Mouse (Mus musculus): Measurements from ENCODE around the gene Ccdc102a.

The Ccdc102a gene

GRCm38 (mm10) chr8:94917851-94918495 lies at the start of gene Ccdc102a:
Gene Ccdc102a (minus strand): TSS chr8:94918098.
- DNase-seq (ENCODE audit: extremely low spot score, low read depth, low spot score): no peak

GRCm38 (mm10) chr8:94967554-94967953 lies 49.7 kb upstream of the Ccdc102a start:
- DNase-seq (ENCODE audit: extremely low spot score, low read depth, low spot score): no peak

DNA sequence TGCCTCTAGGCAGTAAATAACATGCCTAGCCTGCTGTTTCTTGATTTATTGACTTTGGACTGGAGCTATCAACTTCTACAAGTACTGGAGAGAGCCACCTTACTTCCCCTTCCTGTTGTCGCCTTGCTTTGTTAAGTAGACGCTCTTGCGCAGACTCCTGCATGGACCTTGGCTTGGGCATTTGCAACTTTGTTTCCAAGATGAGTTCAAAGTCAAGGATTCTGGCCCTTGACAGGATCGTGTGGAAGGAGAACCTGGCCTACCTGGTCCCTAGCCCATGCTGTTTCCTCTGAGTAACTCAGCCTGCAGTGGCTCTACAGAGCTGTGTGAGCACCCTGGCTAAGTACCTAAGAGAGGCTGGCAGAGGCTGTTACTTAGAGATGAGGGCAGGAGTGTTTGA lies 49.2 kb upstream of the Ccdc102a start:
- DNase-seq (ENCODE audit: extremely low spot score, low read depth, low spot score): no peak

GRCm38 (mm10) chr8:94966578-94966977 lies 48.7 kb upstream of the Ccdc102a start:
- peak; percentile 24 for DNase-seq (ENCODE audit: extremely low spot score, low read depth, low spot score)

DNA sequence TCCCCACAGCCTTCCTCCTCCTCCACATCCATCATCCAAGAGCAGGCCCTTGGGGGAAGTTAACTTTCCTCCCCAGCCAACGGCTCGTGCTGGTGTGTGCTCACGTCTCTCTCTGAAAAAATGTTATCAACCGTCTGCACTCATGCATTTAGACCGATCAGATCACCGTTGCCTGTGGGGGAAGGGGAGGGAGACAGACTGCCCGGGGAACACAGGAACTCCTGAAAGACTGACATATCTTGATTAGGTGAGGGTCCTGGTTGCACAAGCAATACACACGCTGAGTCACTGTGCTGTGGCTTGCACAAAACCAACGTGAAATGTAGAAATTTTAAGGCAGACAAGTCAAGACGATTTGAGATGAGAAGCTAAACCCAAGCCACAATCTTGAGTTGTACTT lies 46.9 kb upstream of the Ccdc102a start:
- no peak for DNase-seq (ENCODE audit: extremely low spot score, low read depth, low spot score)

GRCm38 (mm10) chr8:94962201-94962600 lies 44.3 kb upstream of the Ccdc102a start:
- DNase-seq (ENCODE audit: extremely low spot score, low read depth, low spot score): no peak

GRCm38 (mm10) chr8:94956078-94956574 lies 38.2 kb upstream of the Ccdc102a start:
- no peak for DNase-seq (ENCODE audit: extremely low spot score, low read depth, low spot score)

DNA sequence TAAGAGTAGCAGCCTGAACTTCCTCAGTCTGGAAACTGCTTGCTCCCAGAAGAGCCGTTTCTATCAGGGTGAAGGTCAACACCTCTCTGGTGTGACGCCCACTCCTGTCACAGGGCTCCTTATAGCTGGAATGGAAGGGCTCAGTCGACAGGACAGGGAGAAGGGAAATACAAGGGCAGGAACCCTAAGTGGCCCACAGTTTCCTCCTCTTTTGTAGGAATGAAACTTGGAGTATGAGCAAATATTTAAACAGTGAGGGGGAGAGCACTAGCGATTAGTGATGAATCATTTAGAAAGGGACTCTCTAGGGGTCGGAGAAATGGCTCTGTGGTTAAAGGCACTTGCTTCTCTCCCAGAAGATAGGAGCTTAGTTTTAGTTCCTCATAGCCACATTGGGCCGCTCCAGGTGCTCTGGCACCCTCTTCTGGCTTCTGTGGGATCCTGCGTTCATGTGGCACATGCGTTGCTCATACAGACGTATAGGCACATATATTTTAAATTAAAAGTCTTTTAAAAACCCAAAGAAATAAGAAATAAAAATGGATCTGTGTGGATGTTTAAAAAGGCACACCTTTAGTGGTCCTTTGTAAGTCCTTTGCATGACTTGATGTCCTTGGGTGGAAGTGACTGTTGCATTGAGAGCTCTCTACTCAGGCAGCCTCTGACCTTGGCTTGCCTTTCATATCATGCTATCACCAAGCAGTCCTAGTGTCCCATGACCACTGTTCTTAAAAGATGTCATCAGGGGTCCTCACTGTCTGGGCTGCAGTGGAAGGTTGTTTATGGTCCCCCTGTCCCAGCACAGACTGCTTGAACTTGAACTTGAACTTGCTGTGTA lies 37.2 kb upstream of the Ccdc102a start:
- DNase-seq (ENCODE audit: extremely low spot score, low read depth, low spot score): no peak

- DNase-seq (ENCODE audit: extremely low spot score, low read depth, low spot score): no peak
Observed at GRCm38 (mm10) chr8:94954368-94954737, 36.5 kb upstream of the Ccdc102a start.

- no peak for DNase-seq (ENCODE audit: extremely low spot score, low read depth, low spot score)
Observed at GRCm38 (mm10) chr8:94953624-94954367, 35.9 kb upstream of the Ccdc102a start.

DNA sequence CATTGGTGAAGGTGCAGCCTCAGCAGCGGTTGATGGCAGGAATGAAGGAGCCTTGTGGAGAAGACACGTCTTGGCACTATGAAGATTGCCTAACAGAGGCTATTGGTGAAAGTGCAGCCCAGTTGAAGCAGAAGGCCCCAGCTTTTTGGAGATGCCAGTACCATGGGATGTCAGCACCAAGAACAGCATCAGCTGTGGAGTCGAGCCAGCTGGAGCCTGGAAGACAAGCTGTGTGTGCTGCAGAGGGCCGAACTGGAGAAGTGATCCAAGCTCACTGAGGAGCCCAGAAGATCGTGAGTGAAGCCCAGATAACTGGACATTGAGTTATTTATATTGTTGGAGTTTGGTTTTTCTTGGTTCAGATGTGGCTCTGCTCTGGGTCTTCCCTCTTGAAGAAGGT lies 34.2 kb upstream of the Ccdc102a start:
- DNase-seq (ENCODE audit: extremely low spot score, low read depth, low spot score): no peak

GRCm38 (mm10) chr8:94950458-94950857 lies 32.6 kb upstream of the Ccdc102a start:
- DNase-seq (ENCODE audit: extremely low spot score, low read depth, low spot score): no peak

GRCm38 (mm10) chr8:94950046-94950445 lies 32.1 kb upstream of the Ccdc102a start:
- DNase-seq (ENCODE audit: extremely low spot score, low read depth, low spot score): peak; percentile 56

DNA sequence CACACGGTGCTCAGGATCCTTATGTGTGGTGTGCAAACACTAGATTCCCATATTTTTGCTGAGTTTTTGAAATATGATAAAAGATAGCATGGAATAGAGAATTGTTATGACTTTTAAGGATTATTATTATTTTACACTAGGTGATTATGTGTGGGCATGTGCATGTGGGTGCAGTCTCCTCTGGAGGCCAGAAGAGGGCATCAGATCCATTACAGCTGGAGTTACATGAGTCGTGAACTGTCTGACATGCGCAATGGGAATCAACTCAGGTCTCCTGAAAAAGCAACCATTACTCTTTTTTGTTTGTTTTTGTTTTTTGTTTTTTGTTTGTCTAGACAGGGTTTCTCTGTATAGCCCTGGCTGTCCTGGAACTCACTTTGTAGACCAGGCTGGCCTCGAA lies 31.1 kb upstream of the Ccdc102a start:
- no peak for DNase-seq (ENCODE audit: extremely low spot score, low read depth, low spot score)

GRCm38 (mm10) chr8:94948421-94948820 lies 30.5 kb upstream of the Ccdc102a start:
- DNase-seq (ENCODE audit: extremely low spot score, low read depth, low spot score): no peak

GRCm38 (mm10) chr8:94945185-94945584 lies 27.3 kb upstream of the Ccdc102a start:
- DNase-seq (ENCODE audit: extremely low spot score, low read depth, low spot score): no peak

- DNase-seq (ENCODE audit: extremely low spot score, low read depth, low spot score): peak; percentile 30
Observed at GRCm38 (mm10) chr8:94942566-94942965, 24.7 kb upstream of the Ccdc102a start.

GRCm38 (mm10) chr8:94935172-94935571 lies 17.3 kb upstream of the Ccdc102a start:
- no peak for DNase-seq (ENCODE audit: extremely low spot score, low read depth, low spot score)

GRCm38 (mm10) chr8:94933918-94934317 lies 16.0 kb upstream of the Ccdc102a start:
- DNase-seq (ENCODE audit: extremely low spot score, low read depth, low spot score): no peak

- no peak for DNase-seq (ENCODE audit: extremely low spot score, low read depth, low spot score)
Observed at GRCm38 (mm10) chr8:94928227-94928626, 10.3 kb upstream of the Ccdc102a start.

GRCm38 (mm10) chr8:94923405-94923804 lies 5.5 kb upstream of the Ccdc102a start, which contains the start of gene Adgrg5:
Gene Adgrg5 (plus strand): TSS chr8:94923694.
- no peak for DNase-seq (ENCODE audit: extremely low spot score, low read depth, low spot score)

Measured in hindlimb bud, embryonic 11.5 days (tissue).